Mouse (Mus musculus) bone marrow, adult 2 months (tissue): ENCODE results near the gene Rbm6.

Experiments used
- CTCF ChIP-seq: fragments of 200-500 bp; IDR thresholded peaks from 2 replicates; pipeline ENCODE4 v1.5.1; 2011; ENCODE audit warnings: low read length, control low read depth; ENCODE audit not compliant: control insufficient read depth, insufficient read depth
- POLR2A ChIP-seq: fragments of 200-500 bp; IDR thresholded peaks from 2 replicates; pipeline ENCODE4 v1.6.1; 2011; ENCODE audit warnings: low read depth, mild to moderate bottlenecking, control low read depth, low read length, borderline replicate concordance; ENCODE audit not compliant: control insufficient read depth

- peak; percentile 93 for TF ChIP-seq CTCF
- no peak for TF ChIP-seq POLR2A
Measured at GRCm38 (mm10) chr9:107904726-107905125, 31.7 kb upstream of the Rbm6 start.
